Mouse (Mus musculus) adrenal gland (tissue): ENCODE results near the gene Zan.

Experiments used
- intact Hi-C: fragments of 180-260 bp; cut with DNase I; formaldehyde crosslinking; loops from one replicate; pipeline ENCODE4 v1.15.1; 2025

Zan gene

GRCm38 (mm10) chr5:137419841-137420240 is 57.0 kb downstream of the Zan start:
- intact Hi-C loops = no loop called here

GRCm38 (mm10) chr5:137419105-137419504 is 57.8 kb downstream of the Zan start:
- intact Hi-C loops = no loop called here

DNA sequence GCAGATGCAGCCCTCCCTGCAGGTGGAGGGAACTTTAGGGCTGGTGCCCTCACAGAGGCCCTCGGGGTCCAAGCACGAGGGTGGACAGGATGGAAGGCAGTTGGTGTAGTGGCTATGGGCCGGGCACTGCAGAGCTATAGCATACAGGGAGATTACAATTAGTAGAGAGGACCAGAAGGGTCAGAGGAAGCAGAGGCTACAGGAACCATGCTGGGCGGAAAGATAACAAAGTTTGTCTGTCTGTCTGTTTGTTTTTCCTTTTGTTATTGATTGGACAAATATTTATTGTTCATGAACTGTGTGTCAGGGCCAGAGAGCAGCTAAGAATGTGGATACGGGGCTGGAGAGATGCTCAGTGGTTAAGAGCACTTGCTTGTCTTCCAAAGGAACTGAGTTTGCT is 62.6 kb downstream of the Zan start:
- intact Hi-C loops = no loop called here

DNA sequence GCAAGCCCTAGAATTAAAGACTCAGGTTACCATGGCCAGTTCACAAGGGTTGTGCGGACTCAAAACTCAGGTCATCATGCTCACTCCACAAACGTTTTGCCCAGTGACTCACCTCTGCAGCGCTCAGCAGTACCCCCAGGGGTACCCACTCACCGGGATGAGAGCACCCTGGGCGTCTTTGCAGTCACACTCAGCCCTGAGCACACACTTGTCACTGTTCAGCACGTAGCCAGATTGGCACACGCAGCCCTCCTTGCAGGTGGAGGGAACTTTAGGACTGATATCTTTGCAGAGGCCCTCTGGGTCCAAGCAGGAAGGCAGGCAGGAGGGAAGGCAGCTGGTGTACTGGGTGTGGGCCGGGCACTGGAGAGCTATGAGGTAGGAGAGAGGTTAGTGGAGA is 65.6 kb downstream of the Zan start:
- intact Hi-C loops = no loop called here

DNA sequence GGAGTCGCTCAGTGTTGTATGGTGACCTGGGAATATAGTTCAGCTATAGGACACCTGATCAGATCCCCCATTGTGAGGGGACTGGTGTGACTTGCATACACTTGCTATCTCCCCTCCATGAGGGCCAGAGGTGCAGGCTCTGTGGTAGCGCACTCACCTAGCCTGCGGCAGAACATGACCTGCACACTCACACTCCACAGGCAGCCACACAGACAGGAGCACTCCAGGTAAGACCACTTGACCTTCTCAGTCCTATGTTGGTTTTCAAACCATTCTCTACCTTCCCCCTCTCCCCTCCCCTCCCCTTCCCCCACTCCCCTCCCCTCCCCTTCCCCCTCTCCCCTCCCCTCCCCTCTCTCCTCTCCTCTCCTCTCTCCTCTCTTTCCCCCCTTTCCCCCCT is 66.3 kb downstream of the Zan start:
- intact Hi-C loops = no loop called here

DNA sequence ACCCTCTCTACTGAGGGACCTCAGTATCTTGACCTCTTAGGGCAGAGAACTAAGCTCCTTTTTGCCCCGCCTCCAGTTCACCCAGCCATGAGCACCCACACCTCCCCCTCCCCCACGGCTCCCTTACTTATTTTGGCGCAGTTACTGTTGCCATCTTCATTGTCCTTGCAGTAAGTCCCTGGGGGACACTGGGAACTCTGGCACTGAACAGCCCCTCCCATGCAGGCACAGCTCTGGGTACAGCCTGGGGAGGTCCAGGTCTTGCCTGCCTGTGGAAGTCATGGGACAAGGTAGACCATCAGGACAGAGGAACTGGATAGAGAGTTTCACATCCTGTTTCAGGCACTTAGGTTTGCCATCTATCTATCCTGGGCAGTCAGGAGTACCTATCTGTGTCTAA is 66.8 kb downstream of the Zan start:
- intact Hi-C loops = no loop called here

DNA sequence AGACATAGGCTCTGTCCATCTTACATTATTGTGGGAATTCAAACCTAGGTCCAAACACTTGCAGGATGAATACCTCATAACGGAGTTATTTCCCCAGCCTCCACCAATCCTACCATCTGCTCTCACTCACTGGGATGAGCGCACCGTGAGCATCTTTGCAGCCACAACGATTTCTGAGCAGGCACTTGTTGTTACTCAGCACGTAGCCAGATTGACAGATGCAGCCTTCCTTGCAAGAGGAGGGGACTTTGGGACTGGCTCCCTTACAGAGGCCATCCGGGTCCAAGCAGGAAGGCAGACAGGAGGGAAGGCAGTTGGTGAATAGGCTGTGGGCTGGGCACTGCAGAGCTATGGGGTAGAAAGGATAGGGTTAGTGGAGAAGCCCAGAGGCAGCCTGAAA is 67.4 kb downstream of the Zan start:
- intact Hi-C loops = no loop called here

DNA sequence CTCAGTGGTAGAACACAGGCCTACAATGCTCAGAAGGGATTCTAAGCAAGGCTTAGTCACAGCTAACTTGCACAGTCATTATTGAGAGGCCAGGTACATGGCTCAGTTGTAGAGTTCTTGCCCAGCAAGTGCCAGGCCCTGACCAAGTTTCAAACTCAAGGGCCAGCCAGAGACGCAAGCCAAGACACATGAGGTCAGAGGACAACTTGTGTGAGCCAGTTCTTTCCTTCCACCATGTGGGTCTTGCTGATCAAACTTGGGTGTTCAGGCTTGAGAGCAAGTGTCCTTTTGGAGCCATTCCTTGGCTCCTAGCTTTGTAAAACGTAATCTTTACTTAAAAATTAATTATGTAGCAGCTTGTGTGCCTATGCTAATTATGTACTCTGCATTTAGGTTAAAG is 72.8 kb downstream of the Zan start:
- intact Hi-C loops = no loop called here

- intact Hi-C loops = no loop called here
Measured at GRCm38 (mm10) chr5:137394456-137394855, 82.4 kb downstream of the Zan start.

DNA sequence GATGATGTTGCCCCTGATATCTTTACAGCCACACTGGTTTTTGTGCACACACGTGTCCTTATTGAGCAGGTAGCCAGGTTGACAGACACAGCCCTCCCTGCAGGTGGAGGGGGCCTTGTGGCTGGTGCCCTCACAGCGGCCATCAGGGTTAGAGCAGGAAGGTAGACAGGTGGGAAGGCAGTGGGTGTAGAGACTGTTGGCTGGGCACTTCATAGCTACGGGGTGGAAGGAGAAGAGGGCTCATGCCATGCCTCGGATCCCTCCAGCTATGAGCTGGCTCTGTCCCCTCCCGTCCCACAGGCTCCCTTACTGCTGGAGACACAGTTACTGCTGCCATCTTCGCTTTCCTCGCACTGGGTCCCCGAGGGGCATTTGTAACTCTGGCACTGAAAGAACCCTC is 85.2 kb downstream of the Zan start:
- intact Hi-C loops = no loop called here

GRCm38 (mm10) chr5:137386712-137387111 is 90.2 kb downstream of the Zan start:
- intact Hi-C loops = loop anchor here (10.0 kb wide), 1 partner anchor 252 kb away; no protein-coding TSS in a partner anchor

- intact Hi-C loops = loop anchor here (10.0 kb wide), 1 partner anchor 249 kb away; no protein-coding TSS in a partner anchor
Measured at GRCm38 (mm10) chr5:137383441-137383840, 93.4 kb downstream of the Zan start.

- intact Hi-C loops = loop anchor here (10.0 kb wide), 1 partner anchor 246 kb away; no protein-coding TSS in a partner anchor
Measured at GRCm38 (mm10) chr5:137381152-137381551, 95.7 kb downstream of the Zan start.

GRCm38 (mm10) chr5:137377603-137378002 is 99.3 kb downstream of the Zan start:
- intact Hi-C loops = loop anchor here (5.0 kb wide), 1 partner anchor 85 kb away; the partner anchor contains the start of gene Ufsp1

DNA sequence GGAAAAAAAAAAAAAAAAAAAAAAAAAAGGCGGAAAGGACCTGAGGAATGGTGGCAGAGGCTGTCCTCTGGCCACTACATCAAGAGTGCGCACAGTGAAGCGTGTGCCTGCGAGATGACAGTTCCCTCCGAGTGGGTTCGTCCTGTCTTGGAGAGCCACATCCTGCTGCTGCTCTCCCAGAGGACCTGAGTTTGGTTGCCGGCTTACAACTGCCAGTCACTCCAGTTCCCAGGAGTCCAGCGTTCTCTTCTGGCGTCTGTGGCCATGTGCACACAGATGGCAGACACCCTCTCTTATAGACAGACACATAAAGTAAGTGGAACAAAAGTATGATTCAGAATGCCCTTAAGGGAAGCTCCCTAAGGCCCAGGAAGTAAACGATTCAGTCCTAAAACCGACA is 99.7 kb downstream of the Zan start:
- intact Hi-C loops = loop anchor here (5.0 kb wide), 1 partner anchor 85 kb away; the partner anchor contains the start of gene Ufsp1

DNA sequence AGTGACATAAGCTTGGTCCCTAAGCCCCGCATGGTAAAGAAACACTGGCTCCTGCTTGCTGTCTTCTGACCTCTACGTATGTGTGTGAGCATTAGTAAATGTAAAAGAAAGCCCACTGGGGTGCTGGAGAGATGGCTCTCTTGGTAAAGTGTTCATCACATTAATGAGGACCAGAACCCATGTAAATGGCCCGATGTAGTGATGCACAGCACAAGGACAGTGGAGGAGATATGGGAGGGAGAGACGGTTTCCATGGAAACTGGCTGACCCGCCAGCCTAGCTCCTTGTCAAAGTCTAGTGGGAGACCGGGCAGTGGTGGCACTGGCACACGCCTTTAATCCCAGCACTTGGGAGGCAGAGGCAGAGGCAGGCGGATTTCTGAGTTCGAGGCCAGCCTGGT is 100.1 kb downstream of the Zan start:
- intact Hi-C loops = loop anchor here (5.0 kb wide), 1 partner anchor 84 kb away; the partner anchor contains the start of gene Ufsp1

GRCm38 (mm10) chr5:137376198-137376597 is 100.7 kb downstream of the Zan start:
- intact Hi-C loops = loop anchor here (5.0 kb wide), 1 partner anchor 84 kb away; the partner anchor contains the start of gene Ufsp1

GRCm38 (mm10) chr5:137375627-137376026 is 101.2 kb downstream of the Zan start:
- intact Hi-C loops = loop anchor here (5.0 kb wide), 1 partner anchor 83 kb away; the partner anchor contains the start of gene Ufsp1

DNA sequence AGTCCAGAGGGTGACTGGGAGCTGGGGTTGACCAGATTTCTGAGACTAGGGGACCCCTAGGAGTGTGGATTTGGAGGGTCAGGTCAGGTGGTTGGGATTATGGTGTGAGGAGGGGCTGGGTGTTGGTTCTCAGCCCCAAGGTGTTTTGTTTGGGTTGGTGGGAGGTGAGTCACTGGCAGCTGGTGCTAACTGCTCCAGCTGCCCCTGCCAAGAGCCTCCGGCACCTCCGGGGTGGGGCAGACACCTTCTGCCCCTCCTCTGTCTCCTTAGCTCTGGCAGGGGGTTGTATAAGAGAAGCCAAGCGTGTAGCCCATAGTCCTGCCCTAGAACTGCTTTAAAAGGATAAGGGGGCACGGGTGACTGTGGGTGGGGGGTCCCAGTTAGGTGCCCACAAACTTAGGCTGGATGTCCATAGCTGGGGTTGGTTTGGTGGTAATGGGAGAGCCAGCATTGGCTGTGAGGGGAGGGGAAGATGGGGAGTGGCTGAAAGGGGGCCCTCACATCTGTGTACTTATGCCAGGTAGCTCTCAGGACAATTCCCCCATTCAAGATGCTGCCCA is 102.3 kb downstream of the Zan start:
- intact Hi-C loops = loop anchor here (5.0 kb wide), 2 partner anchors 37 to 82 kb away; partner anchors contain the start of gene Ufsp1

GRCm38 (mm10) chr5:137373371-137373950 is 103.4 kb downstream of the Zan start:
- intact Hi-C loops = loop anchor here (5.0 kb wide), 1 partner anchor 36 kb away; no protein-coding TSS in a partner anchor

DNA sequence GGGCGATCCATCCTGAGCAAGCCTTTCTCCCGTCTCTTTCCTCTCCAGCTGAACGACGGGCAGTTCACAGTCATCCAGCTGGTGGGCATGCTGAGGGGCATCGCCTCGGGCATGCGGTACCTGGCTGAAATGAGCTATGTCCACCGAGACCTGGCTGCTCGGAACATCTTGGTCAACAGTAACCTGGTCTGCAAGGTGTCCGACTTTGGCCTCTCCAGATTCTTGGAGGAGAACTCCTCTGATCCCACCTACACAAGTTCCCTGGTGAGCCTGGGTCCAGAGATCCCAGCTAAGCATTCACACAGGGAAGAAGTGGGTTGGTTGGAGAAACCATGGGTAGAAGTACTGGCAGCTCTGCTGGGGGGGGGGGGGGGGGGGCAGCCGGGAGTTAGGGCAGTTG is 107.2 kb downstream of the Zan start:
- intact Hi-C loops = loop anchor here (5.0 kb wide), 1 partner anchor 32 kb away; no protein-coding TSS in a partner anchor

- intact Hi-C loops = no loop called here
Measured at GRCm38 (mm10) chr5:137358382-137358781, 118.5 kb downstream of the Zan start.

DNA sequence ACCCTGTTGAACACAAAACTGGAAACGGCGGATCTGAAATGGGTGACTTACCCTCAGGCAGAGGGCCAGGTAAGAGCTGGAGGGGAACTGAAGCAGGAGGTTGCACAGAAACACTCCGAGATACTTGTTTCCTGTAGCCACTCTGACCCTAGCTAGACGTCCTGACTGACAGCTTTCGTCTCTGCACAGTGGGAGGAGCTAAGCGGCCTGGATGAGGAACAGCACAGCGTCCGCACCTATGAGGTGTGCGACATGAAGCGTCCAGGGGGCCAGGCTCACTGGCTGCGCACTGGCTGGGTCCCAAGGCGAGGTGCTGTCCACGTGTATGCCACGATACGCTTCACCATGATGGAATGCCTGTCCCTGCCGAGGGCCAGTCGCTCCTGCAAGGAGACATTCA is 122.8 kb downstream of the Zan start:
- intact Hi-C loops = no loop called here
